Mouse (Mus musculus): ENCODE data around the gene Bmyc. TPM values are rescaled to one million over a fixed set of nuclear protein-coding genes. Genes with fewer than 3 reads are reported as not detected.
A peak's percentile ranks its signal among the peaks of the same experiment; 100 is the strongest.

The Bmyc gene
- 42.3 and 45.4 TPM in 2 replicates for polyA plus RNA-seq (2015; fragmentation: Nextera tagmentation; extraction: Ambion mirVana)

- H3K36me3 ChIP-seq (ENCODE audit: control insufficient read depth, insufficient read depth) = no peaks in the 10 kb centered on the region
- peak; percentile 92 for ATAC-seq (replicated peaks; ENCODE audit: extremely low read depth, insufficient read depth, low FRiP score)
- H3K4me3 ChIP-seq (ENCODE audit: low read length) = peak within 1 kb of the TSS; percentile 87
- H3K4me2 ChIP-seq (ENCODE audit: low read depth, low read length) = peak within 1 kb of the TSS; percentile 99
- peak within 1 kb of the TSS; percentile 64 for H3K27ac ChIP-seq (ENCODE audit: low read length)
- H3K4me1 ChIP-seq (ENCODE audit: control insufficient read depth, insufficient read depth, low read length) = peaks cover 6% of the 10 kb centered on the region; the same call in 1 of the 2 replicates
- no peaks in the 10 kb centered on the region for H3K9me3 ChIP-seq (replicated peaks; ENCODE audit: control insufficient read depth, low read length)
- H3K9ac ChIP-seq (ENCODE audit: low read length) = peak within 1 kb of the TSS; percentile 86
- WGBS = under 1% methylated on average over 78 of the region's 78 CpGs
- H3K27me3 ChIP-seq (ENCODE audit: control insufficient read depth, insufficient read depth, low read length) = no peaks in the 10 kb centered on the region
These were observed at the start of gene Bmyc for GRCm38 (mm10) chr2:25706643-25707481. Bmyc (plus strand) TSS chr2:25706739.

GRCm38 (mm10) chr2:25657246-25657645, 49.3 kb upstream of the Bmyc start:
- no peaks in the 10 kb centered on the region for H3K36me3 ChIP-seq (ENCODE audit: control insufficient read depth, insufficient read depth)
- 71% methylated on average over 4 of the region's 4 CpGs for WGBS
- H3K9me3 ChIP-seq (replicated peaks; ENCODE audit: control insufficient read depth, low read length) = no peaks in the 10 kb centered on the region
- H3K27ac ChIP-seq (ENCODE audit: low read length) = no peak overlapping the region
- 0 out of 2 replicates have a peak, but pooled peaks cover 3% of the 10 kb centered on the region for H3K27me3 ChIP-seq (ENCODE audit: control insufficient read depth, insufficient read depth, low read length)
- ATAC-seq (replicated peaks; ENCODE audit: extremely low read depth, insufficient read depth, low FRiP score) = no peak
- H3K4me2 ChIP-seq (ENCODE audit: low read depth, low read length) = no peak overlapping the region
- no peak overlapping the region for H3K4me3 ChIP-seq (ENCODE audit: low read length)
- H3K4me1 ChIP-seq (ENCODE audit: control insufficient read depth, insufficient read depth, low read length) = no peaks in the 10 kb centered on the region
- H3K9ac ChIP-seq (ENCODE audit: low read length) = no peak overlapping the region

GRCm38 (mm10) chr2:25657652-25658051, 48.9 kb upstream of the Bmyc start, which contains the start of gene Lcn5:
Lcn5 (plus strand) TSS chr2:25657952.
- Histone ChIP-seq H3K27ac (ENCODE audit: low read length) (no peak within 1 kb of the TSS), H3K27me3 (ENCODE audit: control insufficient read depth, insufficient read depth, low read length) (0 out of 2 replicates have a peak, but pooled peaks cover 3% of the 10 kb centered on the region), H3K9ac (ENCODE audit: low read length) (no peak within 1 kb of the TSS), H3K4me3 (ENCODE audit: low read length) (no peak within 1 kb of the TSS), H3K9me3 (replicated peaks; ENCODE audit: control insufficient read depth, low read length) (no peaks in the 10 kb centered on the region), H3K4me1 (ENCODE audit: control insufficient read depth, insufficient read depth, low read length) (no peaks in the 10 kb centered on the region), H3K36me3 (ENCODE audit: control insufficient read depth, insufficient read depth) (no peaks in the 10 kb centered on the region), H3K4me2 (ENCODE audit: low read depth, low read length) (no peak within 1 kb of the TSS)
- ATAC-seq (replicated peaks; ENCODE audit: extremely low read depth, insufficient read depth, low FRiP score) = no peak

GRCm38 (mm10) chr2:25660279-25660678, 46.3 kb upstream of the Bmyc start:
- Histone ChIP-seq H3K27me3 (ENCODE audit: control insufficient read depth, insufficient read depth, low read length) (0 out of 2 replicates have a peak, but pooled peaks cover 3% of the 10 kb centered on the region), H3K9me3 (replicated peaks; ENCODE audit: control insufficient read depth, low read length) (no peaks in the 10 kb centered on the region), H3K36me3 (ENCODE audit: control insufficient read depth, insufficient read depth) (no peaks in the 10 kb centered on the region), H3K4me1 (ENCODE audit: control insufficient read depth, insufficient read depth, low read length) (no peaks in the 10 kb centered on the region), H3K27ac (ENCODE audit: low read length) (no peak overlapping the region), H3K9ac (ENCODE audit: low read length) (no peak overlapping the region), H3K4me3 (ENCODE audit: low read length) (no peak overlapping the region), H3K4me2 (ENCODE audit: low read depth, low read length) (no peak overlapping the region)
- no peak; the same call in 1 of the 2 replicates for ATAC-seq (replicated peaks; ENCODE audit: extremely low read depth, insufficient read depth, low FRiP score)
- 78% methylated on average over 8 of the region's 8 CpGs for whole genome bisulfite sequencing

GRCm38 (mm10) chr2:25661245-25661970, 45.1 kb upstream of the Bmyc start:
- Histone ChIP-seq H3K9ac (ENCODE audit: low read length) (no peak overlapping the region), H3K36me3 (ENCODE audit: control insufficient read depth, insufficient read depth) (no peaks in the 10 kb centered on the region), H3K9me3 (replicated peaks; ENCODE audit: control insufficient read depth, low read length) (no peaks in the 10 kb centered on the region), H3K27me3 (ENCODE audit: control insufficient read depth, insufficient read depth, low read length) (no peaks in the 10 kb centered on the region), H3K27ac (ENCODE audit: low read length) (no peak overlapping the region), H3K4me1 (ENCODE audit: control insufficient read depth, insufficient read depth, low read length) (no peaks in the 10 kb centered on the region), H3K4me2 (ENCODE audit: low read depth, low read length) (no peak overlapping the region), H3K4me3 (ENCODE audit: low read length) (no peak overlapping the region)
- 76% methylated on average over 6 of the region's 6 CpGs for WGBS
- ATAC-seq (replicated peaks; ENCODE audit: extremely low read depth, insufficient read depth, low FRiP score) = no peak

- Histone ChIP-seq H3K9ac (ENCODE audit: low read length) (no peak overlapping the region), H3K36me3 (ENCODE audit: control insufficient read depth, insufficient read depth) (no peaks in the 10 kb centered on the region), H3K4me1 (ENCODE audit: control insufficient read depth, insufficient read depth, low read length) (no peaks in the 10 kb centered on the region), H3K4me2 (ENCODE audit: low read depth, low read length) (no peak overlapping the region), H3K27ac (ENCODE audit: low read length) (no peak overlapping the region), H3K4me3 (ENCODE audit: low read length) (no peak overlapping the region), H3K27me3 (ENCODE audit: control insufficient read depth, insufficient read depth, low read length) (no peaks in the 10 kb centered on the region), H3K9me3 (replicated peaks; ENCODE audit: control insufficient read depth, low read length) (no peaks in the 10 kb centered on the region)
- 57% methylated on average over 1 of the region's 1 CpGs for WGBS
- no peak for ATAC-seq (replicated peaks; ENCODE audit: extremely low read depth, insufficient read depth, low FRiP score)
These were observed 43.0 kb upstream of the Bmyc start for GRCm38 (mm10) chr2:25663511-25663910.

- H3K27ac ChIP-seq (ENCODE audit: low read length) = no peak overlapping the region
- H3K4me1 ChIP-seq (ENCODE audit: control insufficient read depth, insufficient read depth, low read length) = no peaks in the 10 kb centered on the region
- WGBS = 68% methylated on average over 5 of the region's 5 CpGs
These were observed 42.4 kb upstream of the Bmyc start for GRCm38 (mm10) chr2:25664125-25664524.

GRCm38 (mm10) chr2:25666516-25666915, 40.0 kb upstream of the Bmyc start:
- Histone ChIP-seq H3K9me3 (replicated peaks; ENCODE audit: control insufficient read depth, low read length) (no peaks in the 10 kb centered on the region), H3K4me2 (ENCODE audit: low read depth, low read length) (no peak overlapping the region), H3K9ac (ENCODE audit: low read length) (no peak overlapping the region), H3K36me3 (ENCODE audit: control insufficient read depth, insufficient read depth) (no peaks in the 10 kb centered on the region), H3K27ac (ENCODE audit: low read length) (no peak overlapping the region), H3K27me3 (ENCODE audit: control insufficient read depth, insufficient read depth, low read length) (no peaks in the 10 kb centered on the region), H3K4me3 (ENCODE audit: low read length) (no peak overlapping the region), H3K4me1 (ENCODE audit: control insufficient read depth, insufficient read depth, low read length) (no peaks in the 10 kb centered on the region)
- 56% methylated on average over 1 of the region's 1 CpGs for WGBS
- no peak for ATAC-seq (replicated peaks; ENCODE audit: extremely low read depth, insufficient read depth, low FRiP score)

More at GRCm38 (mm10) chr2:25664125-25664524, 42.4 kb upstream of the Bmyc start:
- Histone ChIP-seq H3K9me3 (replicated peaks; ENCODE audit: control insufficient read depth, low read length) (no peaks in the 10 kb centered on the region), H3K9ac (ENCODE audit: low read length) (no peak overlapping the region), H3K27me3 (ENCODE audit: control insufficient read depth, insufficient read depth, low read length) (no peaks in the 10 kb centered on the region), H3K36me3 (ENCODE audit: control insufficient read depth, insufficient read depth) (no peaks in the 10 kb centered on the region), H3K4me3 (ENCODE audit: low read length) (no peak overlapping the region), H3K4me2 (ENCODE audit: low read depth, low read length) (no peak overlapping the region)
- no peak for ATAC-seq (replicated peaks; ENCODE audit: extremely low read depth, insufficient read depth, low FRiP score)

- H3K4me1 ChIP-seq (ENCODE audit: control insufficient read depth, insufficient read depth, low read length) = no peaks in the 10 kb centered on the region
- H3K4me3 ChIP-seq (ENCODE audit: low read length) = no peak within 1 kb of the TSS
- H3K9ac ChIP-seq (ENCODE audit: low read length) = no peak within 1 kb of the TSS
- WGBS = 83% methylated on average over 3 of the region's 3 CpGs
- no peaks in the 10 kb centered on the region for H3K9me3 ChIP-seq (replicated peaks; ENCODE audit: control insufficient read depth, low read length)
- no peak within 1 kb of the TSS for H3K27ac ChIP-seq (ENCODE audit: low read length)
- no peak for ATAC-seq (replicated peaks; ENCODE audit: extremely low read depth, insufficient read depth, low FRiP score)
- no peaks in the 10 kb centered on the region for H3K36me3 ChIP-seq (ENCODE audit: control insufficient read depth, insufficient read depth)
- H3K27me3 ChIP-seq (ENCODE audit: control insufficient read depth, insufficient read depth, low read length) = no peaks in the 10 kb centered on the region
- H3K4me2 ChIP-seq (ENCODE audit: low read depth, low read length) = no peak within 1 kb of the TSS
These were observed 30.1 kb upstream of the Bmyc start, which contains the start of gene Lcn6 for GRCm38 (mm10) chr2:25676486-25676885. Lcn6 (plus strand) TSS chr2:25676786.
